Mouse (Mus musculus) kidney, adult 11 months (tissue): ENCODE results near the gene Capns2.
"Not testable (repeated sequence)": the region's sequence is repeated elsewhere in the genome, so short reads cannot be mapped to it uniquely, and the experiment has no call there.

Experiments used
- DNase-seq: peaks from one replicate; pipeline ENCODE4 v3.0.0; 2022

Gene Capns2

GRCm38 (mm10) chr8:92901107-92901506 lies at the start of gene Capns2:
Capns2 (plus strand) TSS chr8:92901407.
- no peak for DNase-seq

GRCm38 (mm10) chr8:92853188-92853983 lies 47.8 kb upstream of the Capns2 start:
- no peak for DNase-seq

GRCm38 (mm10) chr8:92854673-92855072 lies 46.5 kb upstream of the Capns2 start:
- DNase-seq: no peak

- peak; percentile 34 for DNase-seq
These were observed 45.9 kb upstream of the Capns2 start, which contains the start of gene Lpcat2 for GRCm38 (mm10) chr8:92855171-92855894. Lpcat2 (plus strand) TSS chr8:92855339.

GRCm38 (mm10) chr8:92856273-92856986 lies 44.8 kb upstream of the Capns2 start:
- no peak for DNase-seq

- no peak for DNase-seq
These were observed 42.6 kb upstream of the Capns2 start for GRCm38 (mm10) chr8:92858475-92859182.

GRCm38 (mm10) chr8:92861977-92862376 lies 39.2 kb upstream of the Capns2 start:
- no peak for DNase-seq

GRCm38 (mm10) chr8:92870281-92870680 lies 30.9 kb upstream of the Capns2 start:
- DNase-seq: no peak

GRCm38 (mm10) chr8:92872063-92872759 lies 29.0 kb upstream of the Capns2 start:
- no peak for DNase-seq

GRCm38 (mm10) chr8:92875795-92876194 lies 25.4 kb upstream of the Capns2 start:
- no peak for DNase-seq

- DNase-seq: no peak
These were observed 20.0 kb upstream of the Capns2 start for GRCm38 (mm10) chr8:92881247-92881646.

- DNase-seq: no peak
These were observed 17.4 kb upstream of the Capns2 start for GRCm38 (mm10) chr8:92883771-92884170.

GRCm38 (mm10) chr8:92892216-92892615 lies 9.0 kb upstream of the Capns2 start:
- DNase-seq: not testable (repeated sequence)

GRCm38 (mm10) chr8:92893870-92894269 lies 7.3 kb upstream of the Capns2 start:
- no peak for DNase-seq

GRCm38 (mm10) chr8:92895053-92895452 lies 6.2 kb upstream of the Capns2 start:
- no peak for DNase-seq

- no peak for DNase-seq
These were observed 5.2 kb upstream of the Capns2 start for GRCm38 (mm10) chr8:92896056-92896455.

- DNase-seq: no peak
These were observed 4.6 kb upstream of the Capns2 start for GRCm38 (mm10) chr8:92896611-92897010.

GRCm38 (mm10) chr8:92897794-92898193 lies 3.4 kb upstream of the Capns2 start:
- no peak for DNase-seq

- no peak for DNase-seq
These were observed 1.6 kb upstream of the Capns2 start for GRCm38 (mm10) chr8:92899590-92899989.

- no peak for DNase-seq
These were observed 1.8 kb downstream of the Capns2 start for GRCm38 (mm10) chr8:92902981-92903380.

- no peak for DNase-seq
These were observed 2.4 kb downstream of the Capns2 start for GRCm38 (mm10) chr8:92903488-92904135.

- no peak for DNase-seq
These were observed 5.3 kb downstream of the Capns2 start for GRCm38 (mm10) chr8:92906553-92906952.
